ENCODE assay signal across 8 mouse cellular contexts in genomic region chr16:91044270-91045182, GRCm38 (mm10). TPM values are rescaled to one million over a fixed set of nuclear protein-coding genes. Genes with fewer than 3 reads are reported as not detected.
DNase-seq lines count a peak whose midpoint lies in the region; ATAC-seq lines count a peak whose summit lies in the region.

Paxbp1 (minus strand) TSS chr16:91044543.

- H3K36me3 ChIP-seq in heart, embryonic 10.5 days, result peaks cover 17% of the 10 kb centered on the region
- peaks cover 17% of the 10 kb centered on the region for H3K36me3 ChIP-seq in kidney, embryonic 15.5 days

- WGBS in heart, embryonic 10.5 days, result 1% methylated on average over 70 of the region's 70 CpGs
- WGBS in kidney, embryonic 15.5 days, result 2% methylated on average over 65 of the region's 70 CpGs

- peak within 1 kb of the TSS; percentile 97 for H3K9ac ChIP-seq in kidney, embryonic 15.5 days

- peak within 1 kb of the TSS; percentile 90 for H3K4me3 ChIP-seq in heart, embryonic 10.5 days
- peak within 1 kb of the TSS; percentile 98 for H3K4me3 ChIP-seq in kidney, embryonic 15.5 days (replicated peaks)

- peak; percentile 98 to 99 for DNase-seq in B cell, adult 2 months
- DNase-seq in brain, adult 2 months (ENCODE audit: low read depth, low spot score), result peak; percentile 100
- peak; percentile 99 for DNase-seq in heart, embryonic 10.5 days (ENCODE audit: low spot score)
- DNase-seq in liver, result peak; percentile 99
- peak; percentile 99 to 100 for DNase-seq in spleen, postnatal 4 days (ENCODE audit: low spot score in 2 of 2)

- peak within 1 kb of the TSS; percentile 70 for H3K4me2 ChIP-seq in kidney, embryonic 15.5 days

- peak; percentile 91 for ATAC-seq in erythroblast, adult 5-6 weeks (replicated peaks; ENCODE audit: low FRiP score, poor library complexity, severe bottlenecking)
- peak; percentile 98 for ATAC-seq in kidney, embryonic 15.5 days (replicated peaks; ENCODE audit: low FRiP score)
- ATAC-seq in monocyte, adult 5-6 weeks (replicated peaks; ENCODE audit: insufficient number of reproducible peaks, low FRiP score, low TSS enrichment, poor library complexity, severe bottlenecking), result peak; percentile 97

- H3K9me3 ChIP-seq in heart, embryonic 10.5 days, result no peaks in the 10 kb centered on the region
- no peaks in the 10 kb centered on the region for H3K9me3 ChIP-seq in kidney, embryonic 15.5 days (replicated peaks)

- no peaks in the 10 kb centered on the region for H3K27me3 ChIP-seq in heart, embryonic 10.5 days (ENCODE audit: insufficient read depth, poor library complexity, severe bottlenecking)
- H3K27me3 ChIP-seq in kidney, embryonic 15.5 days, result no peaks in the 10 kb centered on the region

- H3K4me1 ChIP-seq in heart, embryonic 10.5 days, result peaks cover 16% of the 10 kb centered on the region
- H3K4me1 ChIP-seq in kidney, embryonic 15.5 days, result peaks cover 18% of the 10 kb centered on the region

- peak within 1 kb of the TSS; percentile 96 for H3K27ac ChIP-seq in heart, embryonic 10.5 days
- peak within 1 kb of the TSS; percentile 98 for H3K27ac ChIP-seq in kidney, embryonic 15.5 days

RNA-seq across cellular contexts. Expression of gene Paxbp1, which starts in this region (rescaled TPM):
- total RNA-seq in erythroblast, adult 5-6 weeks (2015; ENCODE audit: low replicate concordance), result 30.9 and 35.5 TPM in 2 replicates
- total RNA-seq in erythroblast, adult 5-6 weeks (2017; ENCODE audit: low replicate concordance), result 68.0 and 81.5 TPM in 2 replicates
- 48.8 and 53.4 TPM in 2 replicates for polyA plus RNA-seq in heart, embryonic 10.5 days (2016; fragmentation: Nextera tagmentation; extraction: Ambion mirVana)
- polyA plus RNA-seq in kidney, embryonic 15.5 days (2015; fragmentation: Nextera tagmentation; extraction: Ambion mirVana), result 52.8 and 55.7 TPM in 2 replicates
- total RNA-seq in monocyte, adult 5-6 weeks (2017), result 135 to 183 TPM (median 160 TPM) in 3 replicates

Comparison
In these comparisons a context has a peak if more than half of its experiments do, and no peak if none do; other contexts are left out.
1. Peak in every context shown above with its lines: DNase-seq, ATAC-seq, H3K4me3 ChIP-seq and H3K27ac ChIP-seq.